Mouse (Mus musculus) embryonic fibroblast, embryonic 13.5 days (primary cell): ENCODE measurements around the gene Tpcn1.

Experiments
- CTCF ChIP-seq: IDR thresholded peaks from 2 replicates; pipeline ENCODE4 v1.5.1; 2011; ENCODE audit warnings: mild to moderate bottlenecking, control low read depth, low read length, moderate library complexity, borderline replicate concordance; ENCODE audit not compliant: insufficient read depth
- POLR2A ChIP-seq: IDR thresholded peaks from 2 replicates; pipeline ENCODE4 v1.6.1; 2011; ENCODE audit warnings: low read depth, mild to moderate bottlenecking, control low read depth, low read length, moderate library complexity

DNA sequence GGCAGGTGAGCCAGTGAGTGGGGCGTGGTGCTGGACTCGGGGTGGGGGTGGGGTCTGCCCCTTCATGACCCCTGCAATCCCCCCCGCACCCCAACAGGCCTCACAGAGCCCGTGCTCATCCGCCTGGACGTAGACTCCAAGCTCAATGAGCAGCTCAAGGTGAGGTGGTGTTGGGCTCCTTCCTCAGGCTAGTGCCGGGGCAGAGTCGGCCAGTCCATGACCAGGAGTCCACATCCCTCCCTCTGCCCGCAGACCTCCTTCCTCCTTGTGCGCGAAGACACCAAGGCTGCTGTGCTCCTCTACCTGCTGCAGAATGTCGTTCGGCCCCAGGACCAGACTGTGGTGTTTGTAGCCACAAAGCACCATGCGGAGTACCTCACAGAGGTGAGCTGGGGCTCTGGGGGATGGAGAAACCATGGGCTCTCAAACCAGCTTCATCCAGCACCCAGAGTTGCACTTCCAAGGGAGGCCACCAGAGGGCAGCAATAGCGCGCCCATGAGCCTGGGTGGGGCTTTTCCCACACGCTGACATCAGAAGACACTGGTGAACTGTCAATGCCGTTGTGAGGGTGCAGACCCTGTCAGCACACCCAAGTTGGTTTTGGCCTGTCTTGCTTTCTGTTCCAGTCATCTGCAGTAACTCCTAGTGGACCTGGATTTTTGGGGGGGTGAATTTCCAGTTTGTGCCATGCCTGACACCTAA is 32.1 kb upstream of the Tpcn1 start:
- TF ChIP-seq POLR2A, result no peak
- TF ChIP-seq CTCF, result peak; percentile 87
